Mouse (Mus musculus) right cerebral cortex, adult 2 months (tissue): ENCODE measurements around the gene Hspa1b.
"Not testable (repeated sequence)": the region's sequence is repeated elsewhere in the genome, so short reads cannot be mapped to it uniquely, and the experiment has no call there.

Source experiments
- DNase-seq, 2 experiments: peaks; one replicate each; pipeline ENCODE4 v3.0.0; 2021 to 2022; ENCODE audit warnings: low spot score in 2 of 2

Hspa1b gene

GRCm38 (mm10) chr17:34981690-34982180, 22.7 kb upstream of the Hspa1b start, which contains the start of gene Lsm2:
Gene Lsm2, plus strand, starts transcription at chr17:34981862.
- DNase-seq: peak; percentile 91 to 94

GRCm38 (mm10) chr17:34980655-34981054, 21.6 kb upstream of the Hspa1b start:
- DNase-seq: peak in 1 of 2 experiments; percentile 44

GRCm38 (mm10) chr17:34979631-34980030, 20.6 kb upstream of the Hspa1b start:
- DNase-seq: no peak

GRCm38 (mm10) chr17:34978239-34978638, 19.2 kb upstream of the Hspa1b start:
- no peak for DNase-seq

DNA sequence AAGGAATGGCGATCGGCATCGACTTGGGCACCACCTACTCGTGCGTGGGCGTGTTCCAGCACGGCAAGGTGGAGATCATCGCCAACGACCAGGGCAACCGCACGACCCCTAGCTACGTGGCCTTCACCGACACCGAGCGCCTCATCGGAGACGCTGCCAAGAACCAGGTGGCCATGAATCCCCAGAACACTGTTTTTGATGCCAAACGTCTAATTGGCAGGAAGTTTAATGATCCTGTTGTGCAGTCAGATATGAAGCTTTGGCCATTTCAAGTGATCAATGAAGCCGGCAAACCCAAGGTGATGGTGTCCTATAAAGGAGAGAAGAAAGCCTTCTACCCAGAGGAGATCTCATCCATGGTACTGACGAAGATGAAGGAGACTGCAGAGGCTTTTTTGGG, 18.0 kb upstream of the Hspa1b start:
- no peak for DNase-seq

GRCm38 (mm10) chr17:34975581-34976492, 16.8 kb upstream of the Hspa1b start:
- DNase-seq: no peak

DNA sequence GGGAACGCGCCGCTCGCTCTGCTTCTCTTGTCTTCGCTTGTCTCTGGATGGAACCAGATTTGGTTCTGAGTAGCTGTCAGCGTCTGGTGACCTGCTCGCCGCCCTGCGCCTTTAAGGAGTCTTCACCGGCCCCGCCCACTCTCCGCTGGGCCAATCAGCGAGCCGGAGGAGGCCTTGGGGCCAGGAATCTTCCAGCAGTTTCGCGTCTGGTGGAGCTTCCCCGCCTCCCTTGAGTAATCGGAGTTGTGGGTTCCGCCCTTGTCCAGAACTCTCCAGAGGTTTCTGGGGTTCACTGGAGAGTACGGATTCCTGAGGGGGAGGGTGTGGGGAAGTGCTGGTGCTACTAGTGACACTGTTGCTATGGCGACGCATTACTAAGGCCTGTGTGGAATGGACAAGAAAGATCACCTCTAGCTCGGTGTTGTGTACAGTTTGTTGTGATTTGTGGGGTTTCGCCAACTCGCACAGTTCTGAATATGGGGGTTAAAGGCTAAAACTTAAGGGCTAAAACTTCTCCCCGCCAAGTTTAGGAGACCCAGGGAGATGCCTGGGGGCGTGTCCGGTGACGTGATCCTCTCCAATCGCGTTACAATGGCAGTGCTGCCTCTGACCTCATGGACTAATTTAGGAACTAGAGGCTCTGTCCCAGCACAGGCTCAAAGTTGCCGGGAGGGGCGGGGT, 13.2 kb upstream of the Hspa1b start, which contains the start of the genes Hspa1a and Hspa1l:
Hspa1a (minus strand) TSS at position 88 of the 681 bp plus-strand sequence.
Hspa1l (plus strand) TSS at position 635 of the 681 bp plus-strand sequence.
- peak; percentile 75 to 89 for DNase-seq

GRCm38 (mm10) chr17:34971694-34972068, 12.6 kb upstream of the Hspa1b start:
- not testable (repeated sequence) for DNase-seq

- DNase-seq: not testable (repeated sequence)
Observed at GRCm38 (mm10) chr17:34970850-34971249, 11.8 kb upstream of the Hspa1b start.

GRCm38 (mm10) chr17:34969822-34970221, 10.8 kb upstream of the Hspa1b start, which contains the start of gene Gm20481:
Gene Gm20481, plus strand, starts transcription at chr17:34969912.
- DNase-seq: not testable (repeated sequence)

DNA sequence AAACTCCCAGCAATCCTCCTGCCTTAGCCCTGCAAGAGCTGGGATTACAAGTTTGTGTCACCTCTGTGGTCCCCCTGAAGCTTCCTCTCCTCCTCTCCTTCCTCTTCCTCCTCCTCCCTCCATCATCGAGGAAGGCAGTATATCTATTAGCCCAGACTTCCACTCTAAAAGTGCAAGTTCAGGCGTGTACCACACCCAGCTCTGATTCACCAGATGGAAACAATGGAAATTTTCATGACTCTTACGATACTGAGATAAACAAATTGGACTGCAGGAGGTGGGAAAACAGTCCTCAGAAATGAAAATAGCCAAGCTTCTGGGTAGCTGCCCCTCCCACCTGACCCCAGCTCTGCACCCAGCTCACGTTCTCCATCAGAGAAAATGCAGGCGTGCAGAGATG, 6.6 kb upstream of the Hspa1b start:
- DNase-seq: no peak

- DNase-seq: no peak
Observed at GRCm38 (mm10) chr17:34964640-34965049, 5.6 kb upstream of the Hspa1b start.

DNA sequence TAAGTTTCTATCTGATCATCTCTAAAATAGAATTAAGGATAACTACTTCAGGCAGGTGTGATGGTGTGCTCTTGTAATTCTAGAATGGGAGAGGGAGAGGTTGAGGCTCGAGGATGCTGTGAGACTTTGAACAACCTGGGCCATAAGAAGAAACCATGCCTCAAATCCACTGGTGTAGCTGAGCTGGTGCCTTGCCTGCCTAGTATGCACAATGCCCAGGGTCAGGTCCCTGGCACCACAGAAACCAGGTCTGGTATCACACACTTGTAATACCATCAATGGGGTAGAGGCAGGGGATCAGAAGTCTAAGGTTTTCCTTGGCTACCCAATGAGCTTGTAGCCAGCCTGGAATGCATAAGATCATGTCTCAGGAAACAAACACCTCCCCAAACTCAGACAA, 3.8 kb upstream of the Hspa1b start:
- no peak for DNase-seq

GRCm38 (mm10) chr17:34962125-34962524, 3.1 kb upstream of the Hspa1b start:
- no peak for DNase-seq

GRCm38 (mm10) chr17:34960702-34961493, 1.9 kb upstream of the Hspa1b start:
- DNase-seq: peak in 1 of 2 experiments; percentile 33

GRCm38 (mm10) chr17:34959881-34960515, 960 bp upstream of the Hspa1b start:
- no peak for DNase-seq

GRCm38 (mm10) chr17:34958734-34959129, 306 bp downstream of the Hspa1b start:
- DNase-seq: not testable (repeated sequence)

DNA sequence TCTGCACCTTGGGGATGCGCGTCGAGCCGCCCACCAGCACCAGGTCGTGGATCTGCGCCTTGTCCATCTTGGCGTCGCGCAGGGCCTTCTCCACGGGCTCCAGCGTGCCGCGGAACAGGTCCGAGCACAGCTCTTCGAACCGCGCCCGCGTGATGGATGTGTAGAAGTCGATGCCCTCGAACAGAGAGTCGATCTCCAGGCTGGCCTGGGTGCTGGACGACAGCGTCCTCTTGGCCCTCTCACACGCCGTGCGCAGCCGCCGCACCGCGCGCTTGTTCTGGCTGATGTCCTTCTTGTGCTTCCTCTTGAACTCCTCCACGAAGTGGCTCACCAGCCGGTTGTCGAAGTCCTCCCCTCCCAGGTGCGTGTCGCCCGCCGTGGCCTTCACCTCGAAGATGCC, 1.1 kb downstream of the Hspa1b start:
- DNase-seq: not testable (repeated sequence)

DNA sequence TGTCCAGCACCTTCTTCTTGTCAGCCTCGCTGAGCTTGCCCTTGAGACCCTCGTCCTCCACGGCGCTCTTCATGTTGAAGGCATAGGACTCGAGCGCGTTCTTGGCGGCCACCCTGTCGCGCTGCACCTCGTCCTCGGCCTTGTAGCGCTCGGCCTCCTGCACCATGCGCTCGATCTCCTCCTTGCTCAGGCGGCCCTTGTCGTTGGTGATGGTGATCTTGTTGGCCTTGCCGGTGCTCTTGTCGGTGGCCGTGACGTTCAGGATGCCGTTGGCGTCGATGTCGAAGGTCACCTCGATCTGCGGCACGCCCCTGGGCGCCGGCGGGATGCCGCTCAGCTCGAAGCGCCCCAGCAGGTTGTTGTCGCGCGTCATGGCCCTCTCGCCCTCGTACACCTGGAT, 1.7 kb downstream of the Hspa1b start:
- DNase-seq: not testable (repeated sequence)

DNA sequence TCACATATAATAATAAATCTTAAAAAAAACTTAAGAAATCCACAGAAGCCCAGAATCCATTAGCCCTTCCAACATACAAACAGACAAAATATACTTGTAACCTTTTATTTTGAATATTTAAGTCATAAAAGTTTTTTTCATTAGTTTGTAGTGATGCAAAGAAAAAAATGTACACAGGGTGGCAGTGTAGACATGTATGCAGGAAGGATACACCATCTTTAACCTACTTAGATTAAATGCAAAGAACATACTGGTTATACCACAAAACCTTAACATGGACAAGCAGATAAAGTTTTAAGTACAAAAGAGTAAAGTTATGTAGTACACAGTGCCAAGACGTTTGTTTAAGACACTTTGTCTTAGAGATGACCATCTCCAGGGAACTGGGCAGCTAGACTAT, 2.7 kb downstream of the Hspa1b start:
- DNase-seq: no peak

GRCm38 (mm10) chr17:34955884-34956283, 3.2 kb downstream of the Hspa1b start:
- no peak for DNase-seq
